Mouse (Mus musculus): ENCODE measurements around the gene Fam45a. TPM values are rescaled to one million over a fixed set of nuclear protein-coding genes. Genes with fewer than 3 reads are reported as not detected.

Gene Fam45a
- polyA plus RNA-seq, 1 experiment from 2014 or later, result 23.4 TPM

GRCm38 (mm10) chr19:60870489-60870888 lies 59.1 kb downstream of the Fam45a start:
- ATAC-seq (no peak), DNase-seq (ENCODE audit: low spot score) (no peak)
- Histone ChIP-seq H3K9ac (replicated peaks; ENCODE audit: low read depth) (no peak overlapping the region), H3K9me3 (ENCODE audit: low read length) (no peaks in the 10 kb centered on the region), H3K4me3 (ENCODE audit: low read depth, low read length) (no peak overlapping the region), H3K27ac (ENCODE audit: low read length) (no peak overlapping the region), H3K27me3 (replicated peaks; ENCODE audit: insufficient read depth, low read length) (no peaks in the 10 kb centered on the region), H3K36me3 (ENCODE audit: insufficient read depth, low read length) (peaks cover 11% of the 10 kb centered on the region; the same call in 1 of the 2 replicates), H3K4me1 (ENCODE audit: insufficient read depth, low read depth, low read length) (peaks cover 4% of the 10 kb centered on the region; the same call in 1 of the 2 replicates), H3K4me2 (replicated peaks; ENCODE audit: low read depth, low read length) (no peak overlapping the region)
- 81% methylated on average over 1 of the region's 1 CpGs for WGBS
- TF ChIP-seq CTCF (IDR thresholded peaks at IDR 0.05) (peak; percentile 41), EP300 (IDR thresholded peaks at IDR 0.05) (no peak)

GRCm38 (mm10) chr19:60871366-60871765 lies 60.0 kb downstream of the Fam45a start:
- H3K4me1 ChIP-seq (ENCODE audit: insufficient read depth, low read depth, low read length), result peaks cover 4% of the 10 kb centered on the region; the same call in 1 of the 2 replicates
- no peak overlapping the region for H3K4me2 ChIP-seq (replicated peaks; ENCODE audit: low read depth, low read length)
- ATAC-seq (no peak), DNase-seq (ENCODE audit: low spot score) (no peak)
- H3K27me3 ChIP-seq (replicated peaks; ENCODE audit: insufficient read depth, low read length), result no peaks in the 10 kb centered on the region
- no peak overlapping the region for H3K27ac ChIP-seq (ENCODE audit: low read length)
- H3K9me3 ChIP-seq (ENCODE audit: low read length), result no peaks in the 10 kb centered on the region
- H3K4me3 ChIP-seq (ENCODE audit: low read depth, low read length), result no peak overlapping the region
- no peak for TF ChIP-seq EP300 (IDR thresholded peaks at IDR 0.05)
- no peak for TF ChIP-seq CTCF (IDR thresholded peaks at IDR 0.05)
- 87% methylated on average over 5 of the region's 5 CpGs for WGBS
- H3K36me3 ChIP-seq (ENCODE audit: insufficient read depth, low read length), result peaks cover 11% of the 10 kb centered on the region; the same call in 1 of the 2 replicates
- no peak overlapping the region for H3K9ac ChIP-seq (replicated peaks; ENCODE audit: low read depth)

- peaks cover 4% of the 10 kb centered on the region; the same call in 1 of the 2 replicates for H3K4me1 ChIP-seq (ENCODE audit: insufficient read depth, low read depth, low read length)
- H3K9ac ChIP-seq (replicated peaks; ENCODE audit: low read depth), result no peak overlapping the region
- no peak overlapping the region for H3K4me2 ChIP-seq (replicated peaks; ENCODE audit: low read depth, low read length)
- WGBS, result 14% methylated on average over 1 of the region's 1 CpGs
- peak overlapping the region; percentile 20; the same call in 1 of the 2 replicates for H3K27ac ChIP-seq (ENCODE audit: low read length)
- TF ChIP-seq CTCF (IDR thresholded peaks at IDR 0.05), result no peak
- no peak for TF ChIP-seq EP300 (IDR thresholded peaks at IDR 0.05)
- no peaks in the 10 kb centered on the region for H3K9me3 ChIP-seq (ENCODE audit: low read length)
- no peak for ATAC-seq
- H3K27me3 ChIP-seq (replicated peaks; ENCODE audit: insufficient read depth, low read length), result no peaks in the 10 kb centered on the region
- peaks cover 10% of the 10 kb centered on the region; the same call in 1 of the 2 replicates for H3K36me3 ChIP-seq (ENCODE audit: insufficient read depth, low read length)
- no peak overlapping the region for H3K4me3 ChIP-seq (ENCODE audit: low read depth, low read length)
- no peak for DNase-seq (ENCODE audit: low spot score)
These were observed 60.9 kb downstream of the Fam45a start for GRCm38 (mm10) chr19:60872272-60872671.

- Histone ChIP-seq H3K9me3 (ENCODE audit: low read length) (no peaks in the 10 kb centered on the region), H3K4me1 (ENCODE audit: insufficient read depth, low read depth, low read length) (peaks cover 4% of the 10 kb centered on the region; the same call in 1 of the 2 replicates), H3K4me2 (replicated peaks; ENCODE audit: low read depth, low read length) (peak overlapping the region; percentile 67), H3K36me3 (ENCODE audit: insufficient read depth, low read length) (peaks cover 5% of the 10 kb centered on the region; the same call in 1 of the 2 replicates), H3K9ac (replicated peaks; ENCODE audit: low read depth) (no peak overlapping the region), H3K27ac (ENCODE audit: low read length) (peak overlapping the region; percentile 90), H3K4me3 (ENCODE audit: low read depth, low read length) (peak overlapping the region; percentile 59), H3K27me3 (replicated peaks; ENCODE audit: insufficient read depth, low read length) (no peaks in the 10 kb centered on the region)
- TF ChIP-seq CTCF (IDR thresholded peaks at IDR 0.05) (no peak), EP300 (IDR thresholded peaks at IDR 0.05) (no peak)
- peak; percentile 42 for DNase-seq (ENCODE audit: low spot score)
- peak; percentile 3; the same call in 1 of the 2 replicates for ATAC-seq
- WGBS, result 3% methylated on average over 4 of the region's 4 CpGs
These were observed 62.1 kb downstream of the Fam45a start for GRCm38 (mm10) chr19:60873501-60873900.

- no peaks in the 10 kb centered on the region for H3K27me3 ChIP-seq (replicated peaks; ENCODE audit: insufficient read depth, low read length)
- peak; percentile 98 for DNase-seq (ENCODE audit: low spot score)
- peaks cover 5% of the 10 kb centered on the region; the same call in 1 of the 2 replicates for H3K36me3 ChIP-seq (ENCODE audit: insufficient read depth, low read length)
- H3K4me3 ChIP-seq (ENCODE audit: low read depth, low read length), result peak within 1 kb of the TSS; percentile 59
- H3K4me2 ChIP-seq (replicated peaks; ENCODE audit: low read depth, low read length), result peak within 1 kb of the TSS; percentile 67
- peak within 1 kb of the TSS; percentile 47 for H3K9ac ChIP-seq (replicated peaks; ENCODE audit: low read depth)
- no peaks in the 10 kb centered on the region for H3K9me3 ChIP-seq (ENCODE audit: low read length)
- WGBS, result under 1% methylated on average over 28 of the region's 28 CpGs
- TF ChIP-seq EP300 (IDR thresholded peaks at IDR 0.05) (no peak), CTCF (IDR thresholded peaks at IDR 0.05) (peak; percentile 59)
- H3K4me1 ChIP-seq (ENCODE audit: insufficient read depth, low read depth, low read length), result peaks cover 4% of the 10 kb centered on the region; the same call in 1 of the 2 replicates
- ATAC-seq, result peak; percentile 99
- H3K27ac ChIP-seq (ENCODE audit: low read length), result peak within 1 kb of the TSS; percentile 90
These were observed 62.8 kb downstream of the Fam45a start, which contains the start of gene Prdx3 for GRCm38 (mm10) chr19:60874064-60874694. Prdx3 (minus strand) TSS chr19:60874556.

GRCm38 (mm10) chr19:60883129-60883528 lies 71.7 kb downstream of the Fam45a start:
- Histone ChIP-seq H3K27ac (ENCODE audit: low read length) (no peak overlapping the region), H3K9me3 (ENCODE audit: low read length) (no peaks in the 10 kb centered on the region), H3K36me3 (ENCODE audit: insufficient read depth, low read length) (no peaks in the 10 kb centered on the region), H3K4me3 (ENCODE audit: low read depth, low read length) (no peak overlapping the region), H3K4me2 (replicated peaks; ENCODE audit: low read depth, low read length) (no peak overlapping the region), H3K27me3 (replicated peaks; ENCODE audit: insufficient read depth, low read length) (no peaks in the 10 kb centered on the region), H3K4me1 (ENCODE audit: insufficient read depth, low read depth, low read length) (no peaks in the 10 kb centered on the region), H3K9ac (replicated peaks; ENCODE audit: low read depth) (no peak overlapping the region)
- DNase-seq (ENCODE audit: low spot score) (peak; percentile 77), ATAC-seq (peak; percentile 84)
- TF ChIP-seq EP300 (IDR thresholded peaks at IDR 0.05) (no peak), CTCF (IDR thresholded peaks at IDR 0.05) (peak; percentile 81)
- WGBS, result 3% methylated on average over 3 of the region's 3 CpGs

Small RNA genes within 50 kb of the gene (microRNA-seq; reads per million reads assigned to microRNA genes)
- gene mmu-mir-3084-1, result not detected

Other genes starting within 250 kb of the Fam45a start
- 12.0 and 12.5 TPM in 2 replicates for gene Cacul1, start 230.6 kb upstream of the Fam45a start, polyA plus RNA-seq (2015; fragmentation: Nextera tagmentation; extraction: Ambion mirVana)
- 0.55 and 0.64 TPM in 2 replicates for gene Nanos1, start 55.6 kb upstream of the Fam45a start, polyA plus RNA-seq (2015; fragmentation: Nextera tagmentation; extraction: Ambion mirVana)
- 67.1 and 75.8 TPM in 2 replicates for gene Eif3a, start 20.9 kb upstream of the Fam45a start, polyA plus RNA-seq (2015; fragmentation: Nextera tagmentation; extraction: Ambion mirVana)
- 3.7 and 4.4 TPM in 2 replicates for gene Sfxn4, start 49.9 kb downstream of the Fam45a start, polyA plus RNA-seq (2015; fragmentation: Nextera tagmentation; extraction: Ambion mirVana)
- gene Prdx3, start 63.0 kb downstream of the Fam45a start, polyA plus RNA-seq (2015; fragmentation: Nextera tagmentation; extraction: Ambion mirVana), result 103 and 105 TPM in 2 replicates
- 7.2 and 9.1 TPM in 2 replicates for gene Grk5, start 78.2 kb downstream of the Fam45a start, polyA plus RNA-seq (2015; fragmentation: Nextera tagmentation; extraction: Ambion mirVana)

Measured in lung, postnatal 0 days (tissue).